Comparison of ENCODE assay signal across 16 mouse cellular contexts in genomic region chr2:151925715-151926114, GRCm38 (mm10). TPM values are rescaled to one million over a fixed set of nuclear protein-coding genes. Genes with fewer than 3 reads are reported as not detected.
A peak's percentile ranks its signal among the peaks of the same experiment; 100 is the strongest.
DNase-seq lines count a peak whose midpoint lies in the region; ATAC-seq and TF ChIP-seq lines count a peak whose summit lies in the region.
"Had no signal": no experiment of that assay in that cellular context is flagged by ENCODE, and none has a peak within 500 bp of the region (broad histone marks: within the 10 kb centered on the region; RNA-seq: fewer than 3 reads in every experiment).

No protein-coding gene starts in this region.

- 59% methylated on average over 4 of the region's 4 CpGs for WGBS in hindbrain, embryonic 15.5 days
- WGBS in hindbrain, embryonic 12.5 days = 72% methylated on average over 4 of the region's 4 CpGs
- WGBS in lung, postnatal 0 days = 27% methylated on average over 4 of the region's 4 CpGs
- 40% methylated on average over 4 of the region's 4 CpGs for WGBS in lung, adult 2 months
- WGBS in kidney, postnatal 0 days = 48% methylated on average over 4 of the region's 4 CpGs
- WGBS in liver, postnatal 0 days (ENCODE audit: insufficient replicate concordance) = 44% methylated on average over 4 of the region's 4 CpGs

- no peak for TF ChIP-seq EP300 in lung, postnatal 0 days (IDR thresholded peaks at IDR 0.05)
- peak; percentile 44; the same call in 1 of the 2 replicates for TF ChIP-seq EP300 in liver, postnatal 0 days (IDR thresholded peaks at IDR 0.05; ENCODE audit: low read depth)

- peaks cover 5% of the 10 kb centered on the region; the same call in 1 of the 2 replicates for H3K4me1 ChIP-seq in hindbrain, embryonic 15.5 days (replicated peaks)
- H3K4me1 ChIP-seq in hindbrain, embryonic 12.5 days = peaks cover 6% of the 10 kb centered on the region; the same call in 1 of the 2 replicates
- no peaks in the 10 kb centered on the region for H3K4me1 ChIP-seq in lung, postnatal 0 days (ENCODE audit: insufficient read depth, low read depth, low read length)
- H3K4me1 ChIP-seq in lung, adult 2 months (ENCODE audit: control insufficient read depth, insufficient read depth, low read length) = no peaks in the 10 kb centered on the region
- 0 out of 2 replicates have a peak, but pooled peaks cover 3% of the 10 kb centered on the region for H3K4me1 ChIP-seq in kidney, postnatal 0 days (replicated peaks; ENCODE audit: insufficient read depth, low read length)
- peaks cover 8% of the 10 kb centered on the region for H3K4me1 ChIP-seq in liver, postnatal 0 days (ENCODE audit: insufficient read depth)

- H3K27me3 ChIP-seq in hindbrain, embryonic 15.5 days = no peaks in the 10 kb centered on the region
- no peaks in the 10 kb centered on the region for H3K27me3 ChIP-seq in hindbrain, embryonic 12.5 days
- H3K27me3 ChIP-seq in lung, postnatal 0 days (replicated peaks; ENCODE audit: insufficient read depth, low read length) = no peaks in the 10 kb centered on the region
- no peaks in the 10 kb centered on the region for H3K27me3 ChIP-seq in kidney, postnatal 0 days (ENCODE audit: insufficient read depth, low read length)
- H3K27me3 ChIP-seq in liver, postnatal 0 days (ENCODE audit: insufficient read depth, low read length) = no peaks in the 10 kb centered on the region
- H3K27me3 ChIP-seq: embryonic facial prominence, embryonic 15.5 days; limb, embryonic 15.5 days had no signal

- H3K27ac ChIP-seq in hindbrain, embryonic 15.5 days (replicated peaks) = no peak overlapping the region
- H3K27ac ChIP-seq in hindbrain, embryonic 12.5 days = no peak overlapping the region
- no peak overlapping the region for H3K27ac ChIP-seq in lung, postnatal 0 days (ENCODE audit: low read length)
- H3K27ac ChIP-seq in kidney, postnatal 0 days = no peak overlapping the region
- H3K27ac ChIP-seq in liver, postnatal 0 days (ENCODE audit: low read depth) = peak overlapping the region; percentile 83
- H3K27ac ChIP-seq: embryonic facial prominence, embryonic 15.5 days; left cerebral cortex, adult 2 months; limb, embryonic 15.5 days had no signal

- no peak for TF ChIP-seq CTCF in lung, postnatal 0 days (IDR thresholded peaks at IDR 0.05)
- TF ChIP-seq CTCF in lung, adult 2 months (IDR thresholded peaks at IDR 0.05; ENCODE audit: insufficient read depth, low read length) = no peak
- TF ChIP-seq CTCF in kidney, postnatal 0 days (IDR thresholded peaks at IDR 0.05; ENCODE audit: low read depth) = no peak
- TF ChIP-seq CTCF in liver, postnatal 0 days (IDR thresholded peaks at IDR 0.05; ENCODE audit: low read depth) = no peak

- DNase-seq in lung, postnatal 0 days (ENCODE audit: low spot score) = no peak
- DNase-seq in lung, adult 2 months = no peak
- no peak for DNase-seq in kidney, postnatal 0 days (ENCODE audit: low spot score)
- DNase-seq in liver, postnatal 0 days = peak; percentile 62
- DNase-seq in urinary bladder, postnatal 4 days (ENCODE audit: low spot score in 2 of 2) = no peak
- DNase-seq: cerebellum, adult 11 months; heart, adult 18-20 months; right cerebral cortex, postnatal 4 days; thymus, adult 2 months had no signal

- no peak overlapping the region for H3K4me3 ChIP-seq in hindbrain, embryonic 15.5 days
- no peak overlapping the region for H3K4me3 ChIP-seq in hindbrain, embryonic 12.5 days
- H3K4me3 ChIP-seq in lung, postnatal 0 days (ENCODE audit: low read depth, low read length) = no peak overlapping the region
- H3K4me3 ChIP-seq in lung, adult 2 months (replicated peaks; ENCODE audit: extremely low read depth, low read depth, low read length) = no peak overlapping the region
- no peak overlapping the region for H3K4me3 ChIP-seq in kidney, postnatal 0 days (replicated peaks; ENCODE audit: low read depth, low read length)
- no peak overlapping the region for H3K4me3 ChIP-seq in liver, postnatal 0 days (ENCODE audit: low read depth, low read length)
- H3K4me3 ChIP-seq: embryonic facial prominence, embryonic 15.5 days; left cerebral cortex, adult 2 months; limb, embryonic 15.5 days had no signal

- no peak overlapping the region for H3K4me2 ChIP-seq in hindbrain, embryonic 15.5 days
- no peak overlapping the region for H3K4me2 ChIP-seq in hindbrain, embryonic 12.5 days (replicated peaks)
- no peak overlapping the region for H3K4me2 ChIP-seq in lung, postnatal 0 days (replicated peaks; ENCODE audit: low read depth, low read length)
- no peak overlapping the region for H3K4me2 ChIP-seq in kidney, postnatal 0 days (ENCODE audit: low read length)
- peak overlapping the region; percentile 18 for H3K4me2 ChIP-seq in liver, postnatal 0 days (ENCODE audit: low read depth, low read length)
- H3K4me2 ChIP-seq: embryonic facial prominence, embryonic 15.5 days; limb, embryonic 15.5 days had no signal

- 0 out of 2 replicates have a peak, but pooled peaks have one; percentile 55 for ATAC-seq in hindbrain, embryonic 15.5 days (ENCODE audit: low FRiP score, low read depth)
- ATAC-seq in hindbrain, embryonic 12.5 days (ENCODE audit: low FRiP score) = no peak
- 0 out of 2 replicates have a peak, but pooled peaks have one; percentile 23 for ATAC-seq in lung, postnatal 0 days
- peak; percentile 70 for ATAC-seq in kidney, postnatal 0 days (replicated peaks; ENCODE audit: low FRiP score, low read depth)
- peak; percentile 94 for ATAC-seq in liver, postnatal 0 days
- ATAC-seq: CD4-positive, CD25-positive, alpha-beta regulatory T cell, adult 4 months; forebrain, embryonic 14.5 days had no signal

- H3K36me3 ChIP-seq in hindbrain, embryonic 15.5 days = no peaks in the 10 kb centered on the region
- no peaks in the 10 kb centered on the region for H3K36me3 ChIP-seq in hindbrain, embryonic 12.5 days
- H3K36me3 ChIP-seq in lung, postnatal 0 days (ENCODE audit: insufficient read depth, low read length) = no peaks in the 10 kb centered on the region
- no peaks in the 10 kb centered on the region for H3K36me3 ChIP-seq in kidney, postnatal 0 days (ENCODE audit: insufficient read depth, low read length)
- no peaks in the 10 kb centered on the region for H3K36me3 ChIP-seq in liver, postnatal 0 days (replicated peaks; ENCODE audit: insufficient read depth, low read length)
- H3K36me3 ChIP-seq: embryonic facial prominence, embryonic 15.5 days; limb, embryonic 15.5 days had no signal

- H3K9ac ChIP-seq in hindbrain, embryonic 15.5 days = no peak overlapping the region
- H3K9ac ChIP-seq in hindbrain, embryonic 12.5 days = no peak overlapping the region
- no peak overlapping the region for H3K9ac ChIP-seq in lung, postnatal 0 days (replicated peaks; ENCODE audit: low read depth)
- no peak overlapping the region for H3K9ac ChIP-seq in kidney, postnatal 0 days (ENCODE audit: low read depth, low read length)
- H3K9ac ChIP-seq in liver, postnatal 0 days (replicated peaks) = no peak overlapping the region; the same call in 1 of the 2 replicates
- H3K9ac ChIP-seq: embryonic facial prominence, embryonic 15.5 days; limb, embryonic 15.5 days had no signal

- no peaks in the 10 kb centered on the region for H3K9me3 ChIP-seq in hindbrain, embryonic 15.5 days
- H3K9me3 ChIP-seq in hindbrain, embryonic 12.5 days (replicated peaks) = no peaks in the 10 kb centered on the region
- H3K9me3 ChIP-seq in lung, postnatal 0 days (ENCODE audit: low read length) = no peaks in the 10 kb centered on the region
- H3K9me3 ChIP-seq in kidney, postnatal 0 days (replicated peaks; ENCODE audit: low read length) = no peaks in the 10 kb centered on the region
- no peaks in the 10 kb centered on the region for H3K9me3 ChIP-seq in liver, postnatal 0 days (ENCODE audit: low read length)
- H3K9me3 ChIP-seq: embryonic facial prominence, embryonic 15.5 days; limb, embryonic 15.5 days had no signal

- TF ChIP-seq POLR2A in lung, adult 2 months (IDR thresholded peaks at IDR 0.05; ENCODE audit: borderline replicate concordance, extremely low read depth, low read depth, low read length) = no peak

RNA-seq across cellular contexts. Expression of gene Angpt4, which starts 14.7 kb away (rescaled TPM):
- 0.26 and 0.34 TPM in 2 replicates for polyA plus RNA-seq in hindbrain, embryonic 15.5 days (2015; fragmentation: Nextera tagmentation; extraction: Ambion mirVana)
- 0.14 and 0.20 TPM in 2 replicates for polyA plus RNA-seq in hindbrain, embryonic 12.5 days (2016; fragmentation: Nextera tagmentation; extraction: Ambion mirVana)
- polyA plus RNA-seq in lung, postnatal 0 days (2015; fragmentation: Nextera tagmentation; extraction: Ambion mirVana) = 0.11 and 0.13 TPM in 2 replicates
- polyA plus RNA-seq in lung, adult 2 months (2012; rRNA removed) = 2.2 and 4.1 TPM in 2 replicates
- polyA plus RNA-seq in kidney, postnatal 0 days (2015; fragmentation: Nextera tagmentation; extraction: Ambion mirVana) = 2.2 and 2.7 TPM in 2 replicates
- polyA plus RNA-seq in liver, postnatal 0 days (2015; fragmentation: Nextera tagmentation; extraction: Ambion mirVana) = 0.14 and 0.26 TPM in 2 replicates
- polyA plus RNA-seq: CD4-positive, CD25-positive, alpha-beta regulatory T cell, adult 4 months; forebrain, embryonic 14.5 days had no signal

RNA-seq across cellular contexts. Expression of gene Fam110a, which starts 54.3 kb away (rescaled TPM):
- 48.3 and 54.6 TPM in 2 replicates for polyA plus RNA-seq in hindbrain, embryonic 15.5 days (2015; fragmentation: Nextera tagmentation; extraction: Ambion mirVana)
- polyA plus RNA-seq in hindbrain, embryonic 12.5 days (2016; fragmentation: Nextera tagmentation; extraction: Ambion mirVana) = 78.6 and 86.0 TPM in 2 replicates
- polyA plus RNA-seq in lung, postnatal 0 days (2015; fragmentation: Nextera tagmentation; extraction: Ambion mirVana) = 34.8 and 36.3 TPM in 2 replicates
- 41.1 and 42.1 TPM in 2 replicates for polyA plus RNA-seq in lung, adult 2 months (2012; rRNA removed)
- polyA plus RNA-seq in kidney, postnatal 0 days (2015; fragmentation: Nextera tagmentation; extraction: Ambion mirVana) = 29.0 and 31.1 TPM in 2 replicates
- 6.3 and 7.3 TPM in 2 replicates for polyA plus RNA-seq in liver, postnatal 0 days (2015; fragmentation: Nextera tagmentation; extraction: Ambion mirVana)
